Mouse (Mus musculus) 416B (cell line): ENCODE measurements around the gene Thada.

Experiments
- DNase-seq: peaks from one replicate; pipeline ENCODE4 v3.0.0; 2011; ENCODE audit warnings: low read depth

The Thada gene

GRCm38 (mm10) chr17:84186451-84187202 lies 279.4 kb downstream of the Thada start:
- DNase-seq: peak; percentile 57

DNA sequence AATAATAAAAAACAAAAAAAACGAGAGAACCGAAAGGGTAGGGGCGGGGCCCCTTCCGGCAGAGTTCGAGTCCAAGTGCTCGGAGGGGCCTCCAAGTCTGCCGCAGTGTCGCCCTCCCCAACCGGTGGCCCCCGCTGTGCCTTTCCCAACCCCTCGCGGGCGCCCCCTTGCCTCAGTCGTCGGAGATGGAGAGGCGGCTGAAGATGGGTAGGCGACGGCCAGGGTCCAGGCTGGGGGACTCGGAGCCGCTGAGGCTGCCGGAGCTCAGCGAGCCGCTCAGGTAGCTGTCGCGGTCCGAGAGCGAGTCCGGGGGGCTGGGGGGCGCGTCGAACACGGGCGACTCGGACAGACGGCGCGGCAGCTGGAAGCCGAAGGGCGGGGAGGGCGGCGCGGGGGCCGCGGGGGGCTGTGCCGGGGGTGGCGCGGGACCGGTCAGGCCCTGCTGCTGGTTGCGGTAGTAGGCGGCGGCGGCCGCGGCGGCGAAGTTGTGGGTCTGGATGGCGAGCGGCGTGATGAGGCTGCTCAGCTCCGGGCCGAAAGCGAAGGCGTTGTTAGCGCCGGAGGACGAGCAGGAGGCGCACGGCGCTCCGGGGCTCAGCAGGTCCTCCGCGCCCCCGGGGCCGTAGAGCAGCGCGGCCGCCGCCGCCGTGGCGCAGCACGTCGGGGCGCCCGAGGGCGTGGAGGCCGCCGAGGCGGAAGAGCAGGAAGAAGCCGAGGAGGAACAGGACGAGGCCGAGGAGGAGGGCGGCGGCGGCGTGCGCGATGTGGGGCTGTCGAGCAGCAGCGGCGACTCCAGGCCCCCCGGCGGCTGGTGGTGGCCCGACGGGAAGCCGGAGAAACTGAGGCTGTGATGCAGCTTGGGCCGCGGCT lies 280.2 kb downstream of the Thada start:
- DNase-seq: peak; percentile 42

- peak; percentile 53 for DNase-seq
Observed at GRCm38 (mm10) chr17:84185011-84185411, 281.0 kb downstream of the Thada start.

- DNase-seq: peak; percentile 89
Observed at GRCm38 (mm10) chr17:84183291-84183781, 282.7 kb downstream of the Thada start.

GRCm38 (mm10) chr17:84182311-84183271 lies 283.4 kb downstream of the Thada start:
- DNase-seq: peak; percentile 86

GRCm38 (mm10) chr17:84181502-84182310 lies 284.3 kb downstream of the Thada start:
- peak; percentile 96 for DNase-seq

- DNase-seq: peak; percentile 98
Observed at GRCm38 (mm10) chr17:84180715-84181501, 285.1 kb downstream of the Thada start.

GRCm38 (mm10) chr17:84179973-84180365 lies 286.0 kb downstream of the Thada start:
- no peak for DNase-seq

DNA sequence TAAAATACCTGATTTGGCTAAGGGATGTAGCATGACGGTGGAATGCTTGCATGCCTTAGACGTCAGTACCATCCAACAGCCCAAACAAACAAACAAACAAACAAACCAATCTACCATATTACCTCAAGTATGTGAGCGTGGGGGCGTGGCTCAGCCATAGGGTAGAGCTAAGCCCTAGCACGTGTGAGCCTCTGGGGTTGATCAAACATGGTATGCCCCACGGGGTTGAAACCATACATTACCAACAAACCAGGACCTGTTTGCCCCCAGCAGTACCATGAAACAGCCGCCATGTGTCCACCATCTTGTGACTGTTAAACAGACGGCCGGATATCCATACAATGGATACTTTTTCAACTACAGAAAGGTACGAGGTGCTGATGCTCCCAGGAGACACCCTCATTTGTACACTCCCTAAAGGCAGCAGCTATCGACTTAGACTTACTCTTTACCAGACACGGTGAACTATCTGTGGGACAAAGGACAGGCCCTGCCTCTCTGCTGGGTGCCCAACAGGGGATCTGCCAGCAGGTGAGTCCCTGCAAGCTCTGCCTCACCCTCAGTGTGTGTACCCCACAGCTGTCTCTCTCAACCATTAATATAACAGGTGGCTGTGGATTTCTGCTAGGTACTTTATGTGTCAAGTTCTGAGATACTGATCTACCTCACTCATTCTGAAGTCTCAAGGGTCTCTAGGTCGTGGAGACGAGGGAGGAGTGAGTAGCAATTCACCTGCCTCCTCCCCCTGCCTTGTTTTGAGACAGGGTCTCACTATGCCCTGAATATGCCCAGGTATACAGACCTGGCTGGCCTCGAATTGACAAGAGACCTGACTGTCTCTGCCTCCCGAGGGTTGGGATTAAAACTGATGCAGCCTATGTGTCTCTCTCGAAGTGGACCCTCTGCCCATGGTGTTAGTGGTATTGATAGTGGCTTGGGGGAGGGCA lies 286.7 kb downstream of the Thada start:
- DNase-seq: no peak

DNA sequence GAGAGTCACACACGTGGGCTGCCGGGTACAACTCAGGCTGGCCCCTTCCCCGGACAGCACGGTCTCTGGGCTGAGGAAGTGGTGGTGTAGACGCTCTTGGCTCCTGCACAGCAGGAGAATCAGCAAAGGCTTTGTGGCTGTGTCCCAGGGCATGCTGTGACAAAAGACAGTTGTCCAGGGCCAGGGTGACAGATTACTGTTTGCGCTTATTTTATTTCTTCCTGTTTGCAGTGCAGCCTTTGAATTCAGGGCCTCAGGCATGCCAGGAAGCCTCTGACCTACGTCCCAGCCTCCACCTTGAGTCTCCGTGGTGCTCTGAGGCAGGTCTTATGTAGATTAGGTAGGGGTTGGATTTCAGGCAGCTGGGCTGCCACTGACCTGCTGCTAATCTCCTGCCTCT lies 288.5 kb downstream of the Thada start:
- DNase-seq: peak; percentile 69

GRCm38 (mm10) chr17:84176446-84176845 lies 289.6 kb downstream of the Thada start:
- DNase-seq: no peak

- no peak for DNase-seq
Observed at GRCm38 (mm10) chr17:84175196-84175595, 290.8 kb downstream of the Thada start.

- no peak for DNase-seq
Observed at GRCm38 (mm10) chr17:84167377-84167776, 298.6 kb downstream of the Thada start.

GRCm38 (mm10) chr17:84166135-84166860 lies 299.7 kb downstream of the Thada start:
- DNase-seq: peak; percentile 29

GRCm38 (mm10) chr17:84165735-84166134 lies 300.3 kb downstream of the Thada start:
- no peak for DNase-seq

DNA sequence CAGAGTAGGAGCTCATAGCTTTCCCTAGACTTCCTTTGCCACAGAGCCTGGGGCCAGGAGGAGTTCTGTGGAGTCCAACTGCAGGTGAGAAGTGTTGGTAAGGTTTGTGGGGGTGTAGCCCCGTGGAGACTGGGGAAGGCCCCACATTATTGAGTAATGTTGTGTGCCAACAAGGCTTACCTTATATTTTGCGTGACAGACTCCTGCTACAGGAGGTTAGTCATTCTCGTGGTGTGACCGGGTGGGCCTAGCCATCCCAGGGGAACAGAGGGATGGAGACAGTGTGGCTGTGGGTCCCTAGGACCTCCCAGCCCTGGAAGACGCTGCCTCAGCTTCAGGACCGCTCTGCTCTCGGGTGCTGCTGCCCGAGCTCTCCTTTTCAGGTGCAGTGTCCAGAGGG lies 301.9 kb downstream of the Thada start:
- no peak for DNase-seq

DNA sequence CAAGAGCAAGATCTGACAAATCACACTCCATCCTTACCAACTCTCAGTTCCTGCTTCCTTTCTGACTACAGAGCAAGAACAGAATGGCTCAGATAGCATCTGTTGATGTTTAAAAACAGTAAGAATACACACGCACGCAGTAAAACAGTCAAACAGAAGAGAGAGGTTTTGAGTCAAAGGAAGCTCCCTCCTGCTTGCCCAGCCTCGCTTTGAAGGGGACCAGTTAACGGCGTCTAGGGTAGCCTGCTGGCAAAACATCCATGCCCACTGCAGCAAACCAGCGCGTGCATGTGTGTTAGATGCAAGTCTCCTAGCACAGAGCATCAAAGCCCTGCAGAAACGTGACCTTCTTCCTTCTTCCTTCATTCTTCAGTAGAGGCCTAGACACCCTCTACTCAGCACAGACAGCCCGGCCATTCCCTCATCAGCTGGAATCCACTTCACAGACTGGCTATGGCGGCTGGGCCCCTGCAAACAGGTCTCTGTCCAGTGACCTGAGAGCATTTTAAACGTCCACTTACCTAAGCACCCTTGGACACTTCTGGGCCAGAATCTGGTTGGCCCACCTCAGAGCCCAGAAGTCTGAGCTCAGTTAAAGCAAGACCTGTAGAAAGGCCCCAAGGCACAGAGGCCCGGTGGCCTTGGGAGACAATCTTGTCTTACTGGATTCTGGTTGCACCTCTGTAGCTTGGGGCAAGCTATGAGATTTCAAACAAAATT lies 302.8 kb downstream of the Thada start:
- DNase-seq: no peak
